Mouse (Mus musculus) E14TG2a.4 (cell line): Measurements from ENCODE around the gene Fat3.

Source experiments
- H3K27me3 ChIP-seq: 2 replicates; pipeline ENCODE4 v1.6.1; 2014; ENCODE audit warnings: low read length, control low read depth; ENCODE audit not compliant: insufficient read depth
- H3K36me3 ChIP-seq: 2 replicates; pipeline ENCODE4 v1.6.1; 2014; ENCODE audit warnings: low read length, control low read depth; ENCODE audit not compliant: insufficient read depth
- H3K4me1 ChIP-seq: replicated peaks from 2 replicates; pipeline ENCODE4 v1.6.1; 2014; ENCODE audit warnings: low read depth, low read length, control low read depth
- H3K4me3 ChIP-seq: replicated peaks from 2 replicates; pipeline ENCODE4 v1.5.1; 2014; ENCODE audit warnings: mild to moderate bottlenecking, low read length
- H3K9me3 ChIP-seq: 2 replicates; pipeline ENCODE4 v1.6.1; 2014; ENCODE audit warnings: low read length, control low read depth
- CTCF ChIP-seq: conservative IDR thresholded peaks from 2 replicates; pipeline ENCODE4 v1.5.1; 2014; ENCODE audit warnings: low read length
- NANOG ChIP-seq: IDR thresholded peaks from 2 replicates; pipeline ENCODE4 v1.6.1; 2014; ENCODE audit warnings: borderline replicate concordance, low read length, mixed read lengths
- POU5F1 ChIP-seq: IDR thresholded peaks from 2 replicates; pipeline ENCODE4 v1.6.1; 2014; ENCODE audit warnings: low read length, borderline replicate concordance

Fat3 gene

GRCm38 (mm10) chr9:15866280-15867072, 634.6 kb downstream of the Fat3 start:
- Histone ChIP-seq H3K36me3 (no peaks in the 10 kb centered on the region), H3K9me3 (no peaks in the 10 kb centered on the region), H3K4me3 (no peak overlapping the region), H3K4me1 (no peaks in the 10 kb centered on the region), H3K27me3 (peaks cover 15% of the 10 kb centered on the region)
- no peak for TF ChIP-seq NANOG
- TF ChIP-seq CTCF: no peak
- no peak for TF ChIP-seq POU5F1

GRCm38 (mm10) chr9:15861402-15861801, 639.7 kb downstream of the Fat3 start:
- TF ChIP-seq NANOG (no peak), POU5F1 (no peak), CTCF (no peak)
- no peak overlapping the region for H3K4me3 ChIP-seq

More at GRCm38 (mm10) chr9:15861402-15861801, 639.7 kb downstream of the Fat3 start:
- no peaks in the 10 kb centered on the region for H3K36me3 ChIP-seq
- peaks cover 12% of the 10 kb centered on the region for H3K9me3 ChIP-seq
- H3K27me3 ChIP-seq: peaks cover 3% of the 10 kb centered on the region; the same call in 1 of the 2 replicates
- no peaks in the 10 kb centered on the region for H3K4me1 ChIP-seq
